Mouse (Mus musculus): ENCODE results near the gene G3bp1. TPM values are rescaled to one million over a fixed set of nuclear protein-coding genes. Genes with fewer than 3 reads are reported as not detected.

The G3bp1 gene
- total RNA-seq (2014; fragmentation: Nextera tagmentation) (87.8 and 97.3 TPM in 2 replicates), total RNA-seq (2017) (130 and 133 TPM in 2 replicates)

- ATAC-seq (replicated peaks; ENCODE audit: poor library complexity, severe bottlenecking) = peak; percentile 84
Measured at GRCm38 (mm10) chr11:55469048-55469843, at the start of gene G3bp1. Gene G3bp1 (plus strand): TSS chr11:55469685.

GRCm38 (mm10) chr11:55422978-55423377, 46.5 kb upstream of the G3bp1 start, which contains the start of gene Sparc:
Gene Sparc (minus strand): TSS chr11:55423183.
- ATAC-seq (replicated peaks; ENCODE audit: poor library complexity, severe bottlenecking) = 0 out of 2 replicates have a peak, but pooled peaks have one; percentile 22

- no peak for ATAC-seq (replicated peaks; ENCODE audit: poor library complexity, severe bottlenecking)
Measured at GRCm38 (mm10) chr11:55423756-55424155, 45.7 kb upstream of the G3bp1 start.

GRCm38 (mm10) chr11:55424746-55425360, 44.6 kb upstream of the G3bp1 start:
- ATAC-seq (replicated peaks; ENCODE audit: poor library complexity, severe bottlenecking) = no peak

- ATAC-seq (replicated peaks; ENCODE audit: poor library complexity, severe bottlenecking) = no peak
Measured at GRCm38 (mm10) chr11:55428186-55429012, 41.1 kb upstream of the G3bp1 start.

GRCm38 (mm10) chr11:55429973-55430372, 39.5 kb upstream of the G3bp1 start:
- no peak for ATAC-seq (replicated peaks; ENCODE audit: poor library complexity, severe bottlenecking)

GRCm38 (mm10) chr11:55432981-55433380, 36.5 kb upstream of the G3bp1 start:
- ATAC-seq (replicated peaks; ENCODE audit: poor library complexity, severe bottlenecking) = peak; percentile 81

- no peak for ATAC-seq (replicated peaks; ENCODE audit: poor library complexity, severe bottlenecking)
Measured at GRCm38 (mm10) chr11:55436089-55436488, 33.4 kb upstream of the G3bp1 start.

GRCm38 (mm10) chr11:55438031-55438430, 31.5 kb upstream of the G3bp1 start:
- no peak for ATAC-seq (replicated peaks; ENCODE audit: poor library complexity, severe bottlenecking)

GRCm38 (mm10) chr11:55439718-55440117, 29.8 kb upstream of the G3bp1 start:
- no peak for ATAC-seq (replicated peaks; ENCODE audit: poor library complexity, severe bottlenecking)

- ATAC-seq (replicated peaks; ENCODE audit: poor library complexity, severe bottlenecking) = peak; percentile 38; the same call in 1 of the 2 replicates
Measured at GRCm38 (mm10) chr11:55444772-55445171, 24.7 kb upstream of the G3bp1 start.

- ATAC-seq (replicated peaks; ENCODE audit: poor library complexity, severe bottlenecking) = peak; percentile 88
Measured at GRCm38 (mm10) chr11:55446579-55446978, 22.9 kb upstream of the G3bp1 start.

- ATAC-seq (replicated peaks; ENCODE audit: poor library complexity, severe bottlenecking) = no peak
Measured at GRCm38 (mm10) chr11:55449531-55449930, 20.0 kb upstream of the G3bp1 start.

- no peak for ATAC-seq (replicated peaks; ENCODE audit: poor library complexity, severe bottlenecking)
Measured at GRCm38 (mm10) chr11:55450311-55450710, 19.2 kb upstream of the G3bp1 start.

- peak; percentile 81 for ATAC-seq (replicated peaks; ENCODE audit: poor library complexity, severe bottlenecking)
Measured at GRCm38 (mm10) chr11:55453640-55454039, 15.8 kb upstream of the G3bp1 start.

- ATAC-seq (replicated peaks; ENCODE audit: poor library complexity, severe bottlenecking) = no peak
Measured at GRCm38 (mm10) chr11:55455166-55455565, 14.3 kb upstream of the G3bp1 start.

- no peak for ATAC-seq (replicated peaks; ENCODE audit: poor library complexity, severe bottlenecking)
Measured at GRCm38 (mm10) chr11:55458501-55458900, 11.0 kb upstream of the G3bp1 start.

- ATAC-seq (replicated peaks; ENCODE audit: poor library complexity, severe bottlenecking) = no peak
Measured at GRCm38 (mm10) chr11:55459850-55460558, 9.5 kb upstream of the G3bp1 start.

- ATAC-seq (replicated peaks; ENCODE audit: poor library complexity, severe bottlenecking) = peak; percentile 23
Measured at GRCm38 (mm10) chr11:55460559-55461018, 8.9 kb upstream of the G3bp1 start.

Data from granulocyte monocyte progenitor cell, adult 5-6 weeks (primary cell).